Mouse (Mus musculus): ENCODE measurements at regions not wholly inside any gene's neighbourhood (a gene's known extent, or its start where the extent isn't known, plus 50 kb on each side); places are given as distances from the start of the nearest gene placed in this dataset.

DNA sequence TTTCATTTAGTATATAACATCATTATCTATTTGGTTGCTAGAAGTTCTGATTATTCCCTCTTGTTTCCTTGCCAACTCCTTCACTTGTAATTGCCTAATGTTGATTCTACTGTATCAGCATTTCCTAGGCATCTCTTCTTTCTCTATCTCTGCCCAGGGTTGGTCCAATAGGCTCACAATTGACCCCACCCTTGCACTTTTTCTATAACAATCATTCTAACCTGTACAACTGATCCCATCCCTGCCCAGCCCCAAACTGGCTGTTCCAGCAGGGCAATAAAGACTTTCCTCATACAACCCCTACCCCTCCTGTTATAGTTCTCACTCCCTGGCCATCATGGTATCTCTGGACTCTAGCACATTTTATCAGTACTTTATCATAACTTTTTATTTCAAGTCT, 104.3 kb downstream of the Ccdc71l start:
- ATAC-seq (ENCODE audit: extremely low read depth, insufficient number of reproducible peaks, low FRiP score, poor library complexity, severe bottlenecking) (no peak), DNase-seq (ENCODE audit: low spot score) (no peak)
- Histone ChIP-seq H3K4me3 (ENCODE audit: low read depth, low read length) (no peak overlapping the region), H3K27me3 (ENCODE audit: insufficient read depth, low read length) (no peaks in the 10 kb centered on the region; the same call in 1 of the 2 replicates), H3K9me3 (replicated peaks) (no peaks in the 10 kb centered on the region), H3K36me3 (replicated peaks) (no peaks in the 10 kb centered on the region), H3K4me1 (ENCODE audit: insufficient read depth, low read depth, low read length) (no peaks in the 10 kb centered on the region)
- TF ChIP-seq POLR2AphosphoS5 (IDR thresholded peaks at IDR 0.05; ENCODE audit: insufficient replicate concordance, low read depth, low read length) (no peak), GATA2 (IDR thresholded peaks at IDR 0.05; ENCODE audit: borderline replicate concordance, low read depth, low read length) (no peak), CTCF (IDR thresholded peaks at IDR 0.05; ENCODE audit: low read depth, low read length) (no peak), TAL1 (conservative IDR thresholded peaks at IDR 0.05; ENCODE audit: low read depth, low read length) (no peak), GATA1 (IDR thresholded peaks at IDR 0.05; ENCODE audit: borderline replicate concordance, low read length) (no peak)

DNA sequence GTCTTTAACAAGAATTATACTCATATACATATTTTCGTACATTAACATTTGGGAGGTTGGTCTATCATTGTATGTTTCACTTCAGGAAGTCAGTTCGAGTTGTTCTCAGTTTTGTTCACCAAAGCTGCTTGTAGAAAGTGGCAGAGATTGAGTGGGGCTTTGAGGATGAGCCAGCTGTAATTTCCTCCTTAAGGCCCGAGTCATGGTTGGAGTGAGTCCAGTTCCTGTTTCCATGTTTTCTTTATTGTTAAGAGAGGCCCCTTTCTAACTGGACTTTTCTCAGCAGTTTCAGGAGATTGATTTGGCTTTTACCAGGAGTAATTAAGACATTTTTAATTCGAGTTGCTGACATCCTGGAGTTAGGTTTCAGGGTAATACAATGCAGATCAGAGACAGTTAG, 107.7 kb downstream of the Ccdc71l start:
- H3K4me1 ChIP-seq (ENCODE audit: insufficient read depth, low read depth, low read length): no peaks in the 10 kb centered on the region
- no peak for ATAC-seq (ENCODE audit: extremely low read depth, insufficient number of reproducible peaks, low FRiP score, poor library complexity, severe bottlenecking)
- DNase-seq (ENCODE audit: low spot score): no peak

DNA sequence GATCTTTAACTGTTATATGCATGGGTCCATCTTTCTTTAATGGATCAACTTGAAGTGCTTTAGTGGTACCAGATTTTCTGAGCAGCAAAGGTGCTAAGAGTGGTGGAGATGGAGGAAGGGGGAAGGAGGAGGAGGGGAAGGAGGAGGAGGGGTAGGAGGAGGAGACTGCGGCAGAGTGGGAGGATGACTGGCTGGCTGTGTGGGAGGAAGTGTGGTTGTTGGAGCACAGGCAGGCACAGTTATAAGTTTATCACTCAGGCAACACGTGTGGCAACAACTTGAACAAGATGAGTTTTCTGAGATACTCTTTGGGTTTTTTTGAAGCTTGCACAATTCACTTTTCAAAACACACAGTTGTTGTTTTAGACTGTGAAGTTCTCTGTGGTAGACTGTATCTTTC, 108.2 kb downstream of the Ccdc71l start:
- no peaks in the 10 kb centered on the region; the same call in 1 of the 2 replicates for H3K27me3 ChIP-seq (ENCODE audit: insufficient read depth, low read length)
- H3K4me1 ChIP-seq (ENCODE audit: insufficient read depth, low read depth, low read length): no peaks in the 10 kb centered on the region
- DNase-seq (ENCODE audit: low spot score) (no peak), ATAC-seq (ENCODE audit: extremely low read depth, insufficient number of reproducible peaks, low FRiP score, poor library complexity, severe bottlenecking) (no peak)
- H3K9me3 ChIP-seq (replicated peaks): no peaks in the 10 kb centered on the region
- H3K4me3 ChIP-seq (ENCODE audit: low read depth, low read length): no peak overlapping the region
- H3K36me3 ChIP-seq (replicated peaks): no peaks in the 10 kb centered on the region
- TF ChIP-seq TAL1 (conservative IDR thresholded peaks at IDR 0.05; ENCODE audit: low read depth, low read length): no peak
- no peak for TF ChIP-seq CTCF (IDR thresholded peaks at IDR 0.05; ENCODE audit: low read depth, low read length)
- TF ChIP-seq GATA1 (IDR thresholded peaks at IDR 0.05; ENCODE audit: borderline replicate concordance, low read length): no peak
- TF ChIP-seq POLR2AphosphoS5 (IDR thresholded peaks at IDR 0.05; ENCODE audit: insufficient replicate concordance, low read depth, low read length): no peak
- no peak for TF ChIP-seq GATA2 (IDR thresholded peaks at IDR 0.05; ENCODE audit: borderline replicate concordance, low read depth, low read length)

More for the DNA sequence above, 107.7 kb downstream of the Ccdc71l start:
- Histone ChIP-seq H3K9me3 (replicated peaks) (no peaks in the 10 kb centered on the region), H3K36me3 (replicated peaks) (no peaks in the 10 kb centered on the region), H3K27me3 (ENCODE audit: insufficient read depth, low read length) (no peaks in the 10 kb centered on the region; the same call in 1 of the 2 replicates), H3K4me3 (ENCODE audit: low read depth, low read length) (no peak overlapping the region)
- no peak for TF ChIP-seq TAL1 (conservative IDR thresholded peaks at IDR 0.05; ENCODE audit: low read depth, low read length)
- no peak for TF ChIP-seq GATA2 (IDR thresholded peaks at IDR 0.05; ENCODE audit: borderline replicate concordance, low read depth, low read length)
- TF ChIP-seq POLR2AphosphoS5 (IDR thresholded peaks at IDR 0.05; ENCODE audit: insufficient replicate concordance, low read depth, low read length): no peak
- TF ChIP-seq GATA1 (IDR thresholded peaks at IDR 0.05; ENCODE audit: borderline replicate concordance, low read length): no peak
- no peak for TF ChIP-seq CTCF (IDR thresholded peaks at IDR 0.05; ENCODE audit: low read depth, low read length)

DNA sequence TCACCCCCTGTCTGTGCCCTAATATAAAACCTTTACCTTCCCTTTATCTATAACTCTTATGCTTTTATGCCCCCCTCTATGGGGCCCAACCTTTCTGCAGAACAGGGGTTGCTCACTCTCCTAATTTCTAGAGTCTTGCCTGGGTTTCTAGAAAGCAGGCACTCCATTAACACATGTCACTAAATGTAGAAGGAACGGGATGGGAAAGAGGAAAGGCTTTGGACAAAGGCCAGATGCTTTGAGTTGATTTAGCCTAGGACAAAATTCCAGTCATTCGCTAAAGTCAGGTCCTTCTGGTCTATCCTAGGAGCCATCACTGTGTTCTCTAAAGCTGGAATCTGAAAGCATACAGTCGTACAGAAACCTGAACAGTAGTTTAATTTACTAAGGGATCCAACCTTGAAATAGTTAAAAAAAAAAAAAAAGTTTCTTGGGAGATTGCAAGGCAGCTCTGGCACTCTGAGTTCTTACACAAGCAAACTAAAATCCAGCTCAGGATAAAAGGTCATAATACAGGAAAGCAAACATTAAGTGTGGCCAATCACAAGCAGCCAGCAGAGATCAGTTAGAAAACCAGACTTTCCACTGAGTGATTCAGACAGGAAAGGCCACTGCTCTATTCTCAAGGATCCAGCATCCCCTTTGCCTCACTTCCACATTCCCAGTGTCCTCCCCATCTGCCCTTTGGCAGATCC, 109.5 kb downstream of the Ccdc71l start:
- DNase-seq (ENCODE audit: low spot score) (no peak), ATAC-seq (ENCODE audit: extremely low read depth, insufficient number of reproducible peaks, low FRiP score, poor library complexity, severe bottlenecking) (no peak)
- Histone ChIP-seq H3K4me1 (ENCODE audit: insufficient read depth, low read depth, low read length) (no peaks in the 10 kb centered on the region), H3K27me3 (ENCODE audit: insufficient read depth, low read length) (no peaks in the 10 kb centered on the region; the same call in 1 of the 2 replicates), H3K9me3 (replicated peaks) (no peaks in the 10 kb centered on the region), H3K4me3 (ENCODE audit: low read depth, low read length) (no peak overlapping the region), H3K36me3 (replicated peaks) (no peaks in the 10 kb centered on the region)
- no peak for TF ChIP-seq GATA1 (IDR thresholded peaks at IDR 0.05; ENCODE audit: borderline replicate concordance, low read length)
- TF ChIP-seq POLR2AphosphoS5 (IDR thresholded peaks at IDR 0.05; ENCODE audit: insufficient replicate concordance, low read depth, low read length): no peak
- TF ChIP-seq TAL1 (conservative IDR thresholded peaks at IDR 0.05; ENCODE audit: low read depth, low read length): no peak
- no peak for TF ChIP-seq GATA2 (IDR thresholded peaks at IDR 0.05; ENCODE audit: borderline replicate concordance, low read depth, low read length)
- TF ChIP-seq CTCF (IDR thresholded peaks at IDR 0.05; ENCODE audit: low read depth, low read length): no peak

DNA sequence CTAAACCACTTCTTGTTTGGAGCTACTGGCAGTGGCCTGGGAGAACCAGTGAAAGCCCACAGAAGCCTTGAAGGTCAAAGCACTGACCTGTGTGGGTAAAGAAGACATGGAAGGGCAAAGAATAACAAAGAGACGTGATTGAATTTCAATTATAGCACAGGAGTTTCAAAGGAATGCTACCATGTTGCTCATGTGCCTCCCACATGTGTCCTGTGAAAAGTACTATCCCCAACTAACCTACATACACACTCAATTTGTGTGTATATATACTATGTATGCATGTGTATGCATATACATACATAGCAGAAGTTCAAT, 110.0 kb downstream of the Ccdc71l start:
- ATAC-seq (ENCODE audit: extremely low read depth, insufficient number of reproducible peaks, low FRiP score, poor library complexity, severe bottlenecking): no peak
- no peak for TF ChIP-seq CTCF (IDR thresholded peaks at IDR 0.05; ENCODE audit: low read depth, low read length)
- no peak for TF ChIP-seq TAL1 (conservative IDR thresholded peaks at IDR 0.05; ENCODE audit: low read depth, low read length)
- no peak for TF ChIP-seq GATA2 (IDR thresholded peaks at IDR 0.05; ENCODE audit: borderline replicate concordance, low read depth, low read length)
- TF ChIP-seq POLR2AphosphoS5 (IDR thresholded peaks at IDR 0.05; ENCODE audit: insufficient replicate concordance, low read depth, low read length): no peak
- no peak for TF ChIP-seq GATA1 (IDR thresholded peaks at IDR 0.05; ENCODE audit: borderline replicate concordance, low read length)
- H3K9me3 ChIP-seq (replicated peaks): no peaks in the 10 kb centered on the region
- H3K36me3 ChIP-seq (replicated peaks): no peaks in the 10 kb centered on the region
- H3K27me3 ChIP-seq (ENCODE audit: insufficient read depth, low read length): no peaks in the 10 kb centered on the region; the same call in 1 of the 2 replicates
- H3K4me3 ChIP-seq (ENCODE audit: low read depth, low read length): no peak overlapping the region
- DNase-seq (ENCODE audit: low spot score): no peak
- no peaks in the 10 kb centered on the region for H3K4me1 ChIP-seq (ENCODE audit: insufficient read depth, low read depth, low read length)

DNA sequence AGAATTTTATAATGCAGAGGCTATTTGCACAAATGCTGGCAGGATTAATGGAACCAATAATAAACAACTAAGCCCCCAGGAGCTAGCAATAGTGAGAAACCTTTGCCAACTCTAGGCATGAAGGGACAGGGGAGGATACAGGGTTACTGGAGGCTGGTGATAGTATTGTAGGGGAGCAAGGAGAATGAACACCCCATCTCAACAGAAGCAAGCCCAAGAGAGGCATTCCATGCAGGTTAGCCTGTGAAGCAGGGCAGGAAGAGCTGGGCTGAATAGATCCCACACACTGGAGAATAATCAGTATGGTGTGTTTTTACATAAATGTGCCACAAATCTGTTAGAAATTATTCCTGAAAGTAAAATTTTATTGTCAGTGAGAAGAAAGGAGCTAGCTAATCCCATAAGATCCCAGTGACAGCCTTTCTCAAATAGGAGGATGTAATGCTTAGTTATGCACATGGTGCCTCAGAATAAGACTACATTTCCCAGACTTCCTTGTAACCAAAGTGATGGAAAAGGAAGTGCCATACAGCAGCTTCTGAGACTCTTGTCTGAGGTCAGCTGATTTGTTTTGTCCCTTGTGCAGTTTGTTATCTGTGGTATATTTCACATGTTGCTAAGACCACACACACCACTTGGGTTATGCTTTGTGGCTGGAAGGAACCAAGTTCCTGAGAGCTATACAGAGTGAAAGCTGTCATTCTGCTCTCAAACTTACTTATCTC, 111.1 kb downstream of the Ccdc71l start:
- no peak overlapping the region for H3K4me3 ChIP-seq (ENCODE audit: low read depth, low read length)
- TF ChIP-seq GATA1 (IDR thresholded peaks at IDR 0.05; ENCODE audit: borderline replicate concordance, low read length) (no peak), POLR2AphosphoS5 (IDR thresholded peaks at IDR 0.05; ENCODE audit: insufficient replicate concordance, low read depth, low read length) (no peak), CTCF (IDR thresholded peaks at IDR 0.05; ENCODE audit: low read depth, low read length) (no peak), TAL1 (conservative IDR thresholded peaks at IDR 0.05; ENCODE audit: low read depth, low read length) (no peak)
- no peaks in the 10 kb centered on the region for H3K36me3 ChIP-seq (replicated peaks)
- DNase-seq (ENCODE audit: low spot score) (no peak), ATAC-seq (ENCODE audit: extremely low read depth, insufficient number of reproducible peaks, low FRiP score, poor library complexity, severe bottlenecking) (no peak)
- H3K4me1 ChIP-seq (ENCODE audit: insufficient read depth, low read depth, low read length): no peaks in the 10 kb centered on the region
- no peaks in the 10 kb centered on the region for H3K9me3 ChIP-seq (replicated peaks)
- H3K27me3 ChIP-seq (ENCODE audit: insufficient read depth, low read length): no peaks in the 10 kb centered on the region; the same call in 1 of the 2 replicates
